In the genomic region with DNA sequence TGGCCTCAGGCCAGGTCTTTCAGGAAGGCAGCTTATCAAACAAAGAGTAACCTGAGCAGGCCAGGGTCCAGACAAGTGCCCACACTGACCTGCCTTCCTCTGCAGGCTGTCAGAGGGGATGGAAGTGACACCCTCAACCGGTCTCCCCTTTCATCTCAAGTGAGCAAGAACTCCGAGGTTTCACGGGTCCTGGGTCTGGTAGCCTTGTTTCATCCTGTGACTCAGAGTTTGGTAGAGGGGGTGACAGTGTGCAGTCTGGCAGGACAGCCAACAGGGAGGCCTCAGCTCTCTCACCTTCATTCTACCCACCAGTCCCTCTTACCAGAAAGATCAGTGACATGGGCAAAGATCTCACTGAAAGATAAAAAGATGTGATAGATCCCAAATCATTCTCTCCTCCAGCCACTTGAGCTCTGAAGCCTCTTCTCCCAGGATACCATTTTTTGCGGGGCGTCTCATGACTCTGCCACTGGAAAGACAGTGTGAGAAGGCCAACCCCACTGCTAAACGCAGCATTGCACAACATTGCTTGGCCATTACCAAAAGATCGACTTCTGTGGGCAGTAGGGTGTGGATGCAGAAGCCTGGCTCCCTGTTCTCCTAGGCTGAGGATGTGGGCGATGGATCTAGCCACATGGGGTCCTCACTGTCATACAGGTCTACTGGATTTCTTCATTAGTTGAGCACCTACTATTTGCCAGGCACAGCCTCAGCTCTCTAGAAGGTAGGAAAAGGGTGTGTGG, we compare ENCODE assay signal across 8 mouse cellular contexts. TPM values are rescaled to one million over a fixed set of nuclear protein-coding genes. Genes with fewer than 3 reads are reported as not detected.
DNase-seq lines count a peak whose midpoint lies in the region; ATAC-seq and TF ChIP-seq lines count a peak whose summit lies in the region.

Maff (plus strand) TSS at position 571 of the 743 bp plus-strand sequence.

- H3K4me3 ChIP-seq in lung, embryonic 14.5 days (ENCODE audit: low read depth, low read length) = peak within 1 kb of the TSS; percentile 76
- peak within 1 kb of the TSS; percentile 81 for H3K4me3 ChIP-seq in embryonic facial prominence, embryonic 15.5 days (replicated peaks)
- H3K4me3 ChIP-seq in limb, embryonic 11.5 days (ENCODE audit: low read depth, low read length) = peak within 1 kb of the TSS; percentile 83
- H3K4me3 ChIP-seq in small intestine, adult 2 months (ENCODE audit: low read depth, low read length) = peak within 1 kb of the TSS; percentile 72

- no peak for DNase-seq in lung, embryonic 14.5 days
- no peak for DNase-seq in lung, postnatal 4 days
- DNase-seq in limb, embryonic 11.5 days (ENCODE audit: low spot score) = no peak
- DNase-seq in embryo, embryonic 10 days (ENCODE audit: low spot score) = no peak
- no peak for DNase-seq in thymus, postnatal 36 days
- no peak for DNase-seq in spleen, postnatal 14 days (ENCODE audit: low spot score in 2 of 2)

- no peaks in the 10 kb centered on the region for H3K9me3 ChIP-seq in lung, embryonic 14.5 days (ENCODE audit: low read depth, low read length)
- H3K9me3 ChIP-seq in embryonic facial prominence, embryonic 15.5 days (replicated peaks) = no peaks in the 10 kb centered on the region
- no peaks in the 10 kb centered on the region for H3K9me3 ChIP-seq in limb, embryonic 11.5 days (ENCODE audit: control insufficient read depth, low read length)

- no peak for ATAC-seq in lung, embryonic 14.5 days (ENCODE audit: insufficient read depth)
- ATAC-seq in embryonic facial prominence, embryonic 15.5 days (ENCODE audit: insufficient number of reproducible peaks, low FRiP score, low TSS enrichment, low read depth) = no peak
- ATAC-seq in limb, embryonic 11.5 days (ENCODE audit: insufficient number of reproducible peaks, low FRiP score, low TSS enrichment, low read depth) = no peak

- H3K27me3 ChIP-seq in lung, embryonic 14.5 days (ENCODE audit: insufficient read depth, low read length) = no peaks in the 10 kb centered on the region
- no peaks in the 10 kb centered on the region for H3K27me3 ChIP-seq in embryonic facial prominence, embryonic 15.5 days
- no peaks in the 10 kb centered on the region for H3K27me3 ChIP-seq in limb, embryonic 11.5 days (ENCODE audit: control insufficient read depth, insufficient read depth, low read length)
- no peaks in the 10 kb centered on the region for H3K27me3 ChIP-seq in small intestine, adult 2 months (ENCODE audit: control insufficient read depth, insufficient read depth, low read length)

- peak; percentile 18; the same call in 1 of the 2 replicates for TF ChIP-seq CTCF in lung, embryonic 14.5 days (IDR thresholded peaks at IDR 0.05; ENCODE audit: low read depth)
- no peak for TF ChIP-seq CTCF in small intestine, adult 2 months (IDR thresholded peaks at IDR 0.05; ENCODE audit: extremely low read depth, insufficient read length, insufficient replicate concordance, low read depth, low read length)

- peak within 1 kb of the TSS; percentile 92 for H3K4me2 ChIP-seq in lung, embryonic 14.5 days
- peak within 1 kb of the TSS; percentile 91 for H3K4me2 ChIP-seq in embryonic facial prominence, embryonic 15.5 days (replicated peaks)
- peak within 1 kb of the TSS; percentile 96 for H3K4me2 ChIP-seq in limb, embryonic 11.5 days (ENCODE audit: low read depth, severe bottlenecking)

- peak within 1 kb of the TSS; percentile 98 for H3K27ac ChIP-seq in lung, embryonic 14.5 days (ENCODE audit: low read depth)
- H3K27ac ChIP-seq in embryonic facial prominence, embryonic 15.5 days (replicated peaks) = peak within 1 kb of the TSS; percentile 98
- H3K27ac ChIP-seq in limb, embryonic 11.5 days (replicated peaks; ENCODE audit: low read depth, low read length) = peak within 1 kb of the TSS; percentile 82
- peak within 1 kb of the TSS; percentile 82 for H3K27ac ChIP-seq in small intestine, adult 2 months (ENCODE audit: insufficient read depth, low read depth, low read length)

- 40% methylated on average over 8 of the region's 8 CpGs for WGBS in lung, embryonic 14.5 days
- WGBS in embryonic facial prominence, embryonic 15.5 days = 49% methylated on average over 8 of the region's 8 CpGs
- 48% methylated on average over 8 of the region's 8 CpGs for WGBS in limb, embryonic 11.5 days
- WGBS in small intestine, adult 2 months = 73% methylated on average over 8 of the region's 8 CpGs

- no peaks in the 10 kb centered on the region for H3K36me3 ChIP-seq in lung, embryonic 14.5 days (ENCODE audit: insufficient read depth)
- H3K36me3 ChIP-seq in embryonic facial prominence, embryonic 15.5 days = no peaks in the 10 kb centered on the region
- H3K36me3 ChIP-seq in limb, embryonic 11.5 days (ENCODE audit: control insufficient read depth, insufficient read depth, low read length) = no peaks in the 10 kb centered on the region
- no peaks in the 10 kb centered on the region for H3K36me3 ChIP-seq in small intestine, adult 2 months (ENCODE audit: control insufficient read depth, insufficient read depth, low read length)

- TF ChIP-seq POLR2A in small intestine, adult 2 months (IDR thresholded peaks at IDR 0.05; ENCODE audit: low read depth, low read length) = no peak

- H3K4me1 ChIP-seq in lung, embryonic 14.5 days (ENCODE audit: insufficient read depth) = peaks cover 11% of the 10 kb centered on the region
- peaks cover 17% of the 10 kb centered on the region for H3K4me1 ChIP-seq in embryonic facial prominence, embryonic 15.5 days
- H3K4me1 ChIP-seq in limb, embryonic 11.5 days (ENCODE audit: control insufficient read depth, insufficient read depth, low read length) = 0 out of 2 replicates have a peak, but pooled peaks cover 3% of the 10 kb centered on the region
- peaks cover 15% of the 10 kb centered on the region for H3K4me1 ChIP-seq in small intestine, adult 2 months (ENCODE audit: control insufficient read depth, insufficient read depth, insufficient read length, low read length)

- H3K9ac ChIP-seq in lung, embryonic 14.5 days = peak within 1 kb of the TSS; percentile 84
- peak within 1 kb of the TSS; percentile 74 for H3K9ac ChIP-seq in embryonic facial prominence, embryonic 15.5 days
- H3K9ac ChIP-seq in limb, embryonic 11.5 days (ENCODE audit: low read length) = peak within 1 kb of the TSS; percentile 72

RNA-seq across cellular contexts. Expression of gene Maff, which starts in this region (rescaled TPM):
- 3.3 and 4.3 TPM in 2 replicates for polyA plus RNA-seq in lung, embryonic 14.5 days (2014; fragmentation: Nextera tagmentation; extraction: Ambion mirVana)
- polyA plus RNA-seq in embryonic facial prominence, embryonic 15.5 days (2015; fragmentation: Nextera tagmentation; extraction: Ambion mirVana) = 3.5 and 3.7 TPM in 2 replicates
- polyA plus RNA-seq in limb, embryonic 11.5 days (2014; fragmentation: Nextera tagmentation; extraction: Ambion mirVana) = 2.2 and 2.6 TPM in 2 replicates
- 9.4 and 28.5 TPM in 2 replicates for polyA plus RNA-seq in small intestine, adult 2 months (2012; rRNA removed)
